Mouse (Mus musculus) liver, embryonic 13.5 days (tissue): Measurements from ENCODE around the gene Klhl10. TPM values are rescaled to one million over a fixed set of nuclear protein-coding genes. Genes with fewer than 3 reads are reported as not detected.

Source experiments
- ATAC-seq: fragments of 200-750 bp; cut with Nextera tagmentation; 2 replicates; pipeline ENCODE4 v1.8.0; 2017; ENCODE audit warnings: low read depth, mild to moderate bottlenecking, moderate number of reproducible peaks, moderate library complexity
- DNase-seq: peaks from one replicate; pipeline ENCODE4 v3.0.0; 2022
- H3K27ac ChIP-seq: fragments of 300-500 bp; sonication (generic); 2 replicates; pipeline ENCODE4 v1.5.1; 2015; ENCODE audit warnings: moderate library complexity, mild to moderate bottlenecking, inconsistent platforms
- H3K27me3 ChIP-seq: fragments of 300-500 bp; sonication (generic); 2 replicates; pipeline ENCODE4 v1.6.1; 2015; ENCODE audit warnings: mild to moderate bottlenecking, inconsistent platforms
- H3K36me3 ChIP-seq: fragments of 300-500 bp; sonication (generic); 2 replicates; pipeline ENCODE4 v1.6.1; 2015; ENCODE audit warnings: mild to moderate bottlenecking, inconsistent platforms
- H3K4me1 ChIP-seq: fragments of 300-500 bp; sonication (generic); replicated peaks from 2 replicates; pipeline ENCODE4 v1.6.1; 2015; ENCODE audit warnings: inconsistent platforms
- H3K4me2 ChIP-seq: fragments of 300-500 bp; sonication (generic); 2 replicates; pipeline ENCODE4 v1.6.1; 2015; ENCODE audit warnings: inconsistent platforms, mild to moderate bottlenecking, moderate library complexity
- H3K4me3 ChIP-seq: fragments of 300-500 bp; sonication (generic); replicated peaks from 2 replicates; pipeline ENCODE4 v1.5.1; 2015; ENCODE audit warnings: mild to moderate bottlenecking, inconsistent platforms
- H3K9ac ChIP-seq: fragments of 300-500 bp; sonication (generic); 2 replicates; pipeline ENCODE4 v1.6.1; 2015; ENCODE audit warnings: mild to moderate bottlenecking, inconsistent platforms
- H3K9me3 ChIP-seq: fragments of 300-500 bp; sonication (generic); replicated peaks from 2 replicates; pipeline ENCODE4 v1.6.1; 2016; ENCODE audit warnings: inconsistent platforms
- WGBS: fragments of 180-500 bp; shearing (Covaris S2); methylation state at CpG from one replicate; pipeline ENCODE4 v1.1.7; 2015; ENCODE audit not compliant: insufficient replicate concordance; 5-methylcytosine and 5-hydroxymethylcytosine counted together
- polyA plus RNA-seq: library from polyadenylated mRNA; unstranded; fragments of >200 nt; fragmentation: Nextera tagmentation; extraction: Ambion mirVana; gene quantifications from 2 replicates; pipeline ENCODE4 v1.2.1, GENCODE M21; 2015

Gene Klhl10
- polyA plus RNA-seq: 0.08 and 0.24 TPM in 2 replicates

- DNase-seq (no peak), ATAC-seq (no peak)
- WGBS: 77% methylated on average over 8 of the region's 8 CpGs
- no peaks in the 10 kb centered on the region for H3K27me3 ChIP-seq
- peak within 1 kb of the TSS; percentile 71 for H3K4me3 ChIP-seq
- H3K4me1 ChIP-seq: peaks cover 21% of the 10 kb centered on the region
- peak within 1 kb of the TSS; percentile 94 for H3K4me2 ChIP-seq
- H3K9ac ChIP-seq: peak within 1 kb of the TSS; percentile 80
- peaks cover under 1% of the 10 kb centered on the region; the same call in 1 of the 2 replicates for H3K36me3 ChIP-seq
- peak within 1 kb of the TSS; percentile 16; the same call in 1 of the 2 replicates for H3K27ac ChIP-seq
- no peaks in the 10 kb centered on the region for H3K9me3 ChIP-seq
Observed at GRCm38 (mm10) chr11:100441797-100442196, at the start of gene Klhl10, which contains the start of gene Nt5c3b. Klhl10 (plus strand) TSS chr11:100441917. Nt5c3b (minus strand) TSS chr11:100441808.

GRCm38 (mm10) chr11:100392958-100393357 is 48.8 kb upstream of the Klhl10 start:
- Histone ChIP-seq H3K36me3 (no peaks in the 10 kb centered on the region), H3K9me3 (no peaks in the 10 kb centered on the region), H3K27ac (no peak overlapping the region), H3K27me3 (peaks cover 48% of the 10 kb centered on the region), H3K4me1 (peaks cover 96% of the 10 kb centered on the region), H3K9ac (no peak overlapping the region), H3K4me2 (no peak overlapping the region), H3K4me3 (no peak overlapping the region)
- ATAC-seq (no peak), DNase-seq (no peak)
- 58% methylated on average over 5 of the region's 5 CpGs for WGBS

DNA sequence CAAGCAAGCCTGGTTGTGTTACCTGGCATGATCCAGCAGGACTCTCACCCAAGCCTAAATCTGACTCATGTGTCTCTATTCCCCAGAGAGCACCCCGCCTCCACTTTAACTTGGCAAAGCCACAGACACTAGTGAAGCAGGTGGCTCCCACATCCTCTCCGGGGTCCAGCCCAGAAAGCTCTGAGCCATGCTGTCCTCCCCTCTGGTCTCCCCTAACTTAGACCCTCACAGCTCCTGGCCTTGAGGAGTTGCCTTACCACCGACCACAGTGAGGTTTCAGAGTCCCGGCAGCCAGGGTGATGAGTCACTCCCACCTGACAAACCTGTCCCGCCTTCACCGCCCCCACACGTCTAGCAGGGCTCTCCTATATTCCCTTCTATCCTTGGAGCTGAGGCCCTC is 48.0 kb upstream of the Klhl10 start:
- H3K4me3 ChIP-seq: no peak overlapping the region
- DNase-seq (no peak), ATAC-seq (no peak)
- WGBS: 39% methylated on average over 7 of the region's 7 CpGs
- no peak overlapping the region for H3K4me2 ChIP-seq
- peaks cover 48% of the 10 kb centered on the region for H3K27me3 ChIP-seq
- H3K27ac ChIP-seq: no peak overlapping the region
- peaks cover 88% of the 10 kb centered on the region for H3K4me1 ChIP-seq
- no peaks in the 10 kb centered on the region for H3K9me3 ChIP-seq
- H3K9ac ChIP-seq: no peak overlapping the region
- no peaks in the 10 kb centered on the region for H3K36me3 ChIP-seq

GRCm38 (mm10) chr11:100394353-100395074 is 47.2 kb upstream of the Klhl10 start:
- H3K9ac ChIP-seq: no peak overlapping the region
- ATAC-seq (no peak), DNase-seq (no peak)
- peak overlapping the region; percentile 72 for H3K4me2 ChIP-seq
- H3K36me3 ChIP-seq: no peaks in the 10 kb centered on the region
- H3K4me3 ChIP-seq: 0 out of 2 replicates have a peak overlapping the region, but pooled peaks have one; percentile 60
- WGBS: 35% methylated on average over 5 of the region's 5 CpGs
- H3K27ac ChIP-seq: peak overlapping the region; percentile 2; the same call in 1 of the 2 replicates
- H3K4me1 ChIP-seq: peaks cover 83% of the 10 kb centered on the region
- peaks cover 48% of the 10 kb centered on the region for H3K27me3 ChIP-seq
- no peaks in the 10 kb centered on the region for H3K9me3 ChIP-seq

DNA sequence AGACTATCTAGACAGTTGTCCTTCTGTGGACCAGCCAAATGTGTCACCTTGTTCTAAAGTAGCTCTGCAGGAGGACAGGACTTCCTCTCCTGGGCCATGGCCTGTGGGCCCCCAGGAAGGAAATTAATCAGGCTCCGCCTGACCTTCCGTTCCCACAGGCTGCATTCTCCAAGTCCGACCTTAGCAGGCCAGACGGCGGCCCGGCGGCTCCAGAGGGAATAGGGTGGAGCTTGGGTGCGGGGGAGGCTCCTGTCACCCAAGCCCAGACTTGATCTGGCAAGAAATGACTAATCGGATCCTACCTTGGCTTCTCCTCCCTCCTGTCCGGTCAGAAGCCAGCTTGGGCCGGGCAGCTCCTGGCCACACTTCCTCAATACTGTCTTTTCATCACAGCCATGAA is 46.5 kb upstream of the Klhl10 start:
- DNase-seq (no peak), ATAC-seq (no peak)
- WGBS: 10% methylated on average over 11 of the region's 11 CpGs
- Histone ChIP-seq H3K36me3 (no peaks in the 10 kb centered on the region), H3K27me3 (peaks cover 48% of the 10 kb centered on the region), H3K27ac (peak overlapping the region; percentile 2; the same call in 1 of the 2 replicates), H3K9me3 (no peaks in the 10 kb centered on the region), H3K9ac (no peak overlapping the region), H3K4me1 (peaks cover 81% of the 10 kb centered on the region), H3K4me3 (peak overlapping the region; percentile 60), H3K4me2 (peak overlapping the region; percentile 72)

GRCm38 (mm10) chr11:100395861-100396631 is 45.7 kb upstream of the Klhl10 start:
- peak overlapping the region; percentile 60 for H3K4me3 ChIP-seq
- no peaks in the 10 kb centered on the region for H3K36me3 ChIP-seq
- peak overlapping the region; percentile 76 for H3K27ac ChIP-seq
- peaks cover 48% of the 10 kb centered on the region for H3K27me3 ChIP-seq
- ATAC-seq: no peak
- peaks cover 78% of the 10 kb centered on the region for H3K4me1 ChIP-seq
- WGBS: 29% methylated on average over 17 of the region's 17 CpGs
- H3K9ac ChIP-seq: peak overlapping the region; percentile 68; the same call in 1 of the 2 replicates
- H3K9me3 ChIP-seq: no peaks in the 10 kb centered on the region
- DNase-seq: no peak
- H3K4me2 ChIP-seq: peak overlapping the region; percentile 72

- DNase-seq (no peak), ATAC-seq (peak; percentile 14; the same call in 1 of the 2 replicates)
- WGBS: 2% methylated on average over 42 of the region's 42 CpGs
- no peaks in the 10 kb centered on the region for H3K36me3 ChIP-seq
- H3K4me1 ChIP-seq: peaks cover 77% of the 10 kb centered on the region
- H3K9ac ChIP-seq: peak overlapping the region; percentile 68
- H3K9me3 ChIP-seq: no peaks in the 10 kb centered on the region
- peak overlapping the region; percentile 60 for H3K4me3 ChIP-seq
- peaks cover 48% of the 10 kb centered on the region for H3K27me3 ChIP-seq
- H3K27ac ChIP-seq: peak overlapping the region; percentile 76
- H3K4me2 ChIP-seq: peak overlapping the region; percentile 72
Observed at GRCm38 (mm10) chr11:100396886-100397599, 44.7 kb upstream of the Klhl10 start.

DNA sequence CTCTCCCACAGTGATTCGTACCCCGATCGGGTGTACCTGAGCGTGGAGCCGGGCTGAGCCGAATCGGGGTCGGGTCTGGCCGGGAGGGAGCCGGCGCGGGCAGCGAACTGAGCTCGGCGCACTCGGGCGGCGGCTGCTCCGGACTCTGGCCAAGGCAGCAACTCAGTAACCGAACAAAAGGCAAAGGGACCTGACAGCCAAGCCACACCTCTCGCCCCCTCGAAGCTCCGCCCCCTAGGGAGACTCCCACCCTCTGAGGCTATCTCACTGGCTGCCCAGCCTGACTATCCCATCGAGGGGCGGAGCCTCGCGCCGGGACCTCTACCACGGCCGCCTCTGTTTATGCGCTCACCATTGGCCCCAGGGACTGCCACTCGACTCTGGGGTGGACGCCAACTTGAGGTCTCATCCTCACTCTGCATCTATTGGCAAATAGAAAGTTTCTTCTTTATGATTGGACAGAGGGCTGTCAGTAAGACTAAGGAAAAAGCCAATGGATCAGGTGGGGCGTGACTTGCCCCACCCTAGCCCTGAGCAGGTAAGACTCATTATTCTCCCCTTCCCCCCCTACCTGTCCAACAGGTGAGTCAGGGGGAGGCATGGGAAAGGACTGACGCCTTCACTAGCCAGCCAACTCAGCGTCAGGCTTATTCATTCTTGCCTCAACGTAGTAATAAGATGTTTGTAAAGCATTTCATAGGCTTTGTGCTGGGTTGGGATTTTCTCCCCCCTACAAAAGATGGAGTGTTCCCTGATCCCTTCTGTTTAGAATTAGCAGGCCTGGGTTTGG is 43.9 kb upstream of the Klhl10 start, which contains the start of gene Jup:
Gene Jup (minus strand): TSS at position 164 of the 790 bp plus-strand sequence.
- peaks cover 77% of the 10 kb centered on the region for H3K4me1 ChIP-seq
- H3K4me3 ChIP-seq: peak within 1 kb of the TSS; percentile 60
- H3K27ac ChIP-seq: peak within 1 kb of the TSS; percentile 76

DNA sequence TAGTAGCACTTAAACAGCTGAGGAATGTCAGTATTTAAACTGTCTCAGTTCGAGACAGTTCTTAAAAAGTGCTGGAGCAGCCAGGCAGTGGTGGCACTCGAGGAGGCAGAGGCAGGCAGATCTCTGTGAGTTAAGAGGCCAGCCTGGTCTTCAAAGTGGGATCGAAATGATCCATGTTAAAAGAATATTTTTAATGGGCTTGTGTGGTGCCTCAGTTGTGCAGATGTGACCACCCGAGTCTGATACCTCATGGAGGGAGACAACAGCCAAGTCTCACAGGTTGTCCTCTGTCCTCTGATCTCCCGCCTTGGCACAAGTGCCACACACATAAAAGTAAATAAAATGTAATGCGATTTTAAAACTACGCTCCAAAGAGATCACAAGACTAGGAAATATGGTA is 43.2 kb upstream of the Klhl10 start:
- Histone ChIP-seq H3K36me3 (no peaks in the 10 kb centered on the region), H3K9ac (no peak overlapping the region), H3K4me1 (peaks cover 78% of the 10 kb centered on the region), H3K4me3 (no peak overlapping the region), H3K27me3 (peaks cover 39% of the 10 kb centered on the region), H3K4me2 (no peak overlapping the region; the same call in 1 of the 2 replicates), H3K9me3 (no peaks in the 10 kb centered on the region), H3K27ac (no peak overlapping the region)
- DNase-seq (no peak), ATAC-seq (no peak)
- WGBS: 77% methylated on average over 7 of the region's 7 CpGs

More for the DNA sequence above, 43.9 kb upstream of the Klhl10 start, which contains the start of gene Jup:
- Histone ChIP-seq H3K36me3 (no peaks in the 10 kb centered on the region), H3K9ac (peak within 1 kb of the TSS; percentile 68), H3K27me3 (peaks cover 45% of the 10 kb centered on the region), H3K4me2 (peak within 1 kb of the TSS; percentile 72), H3K9me3 (no peaks in the 10 kb centered on the region)
- ATAC-seq (peak; percentile 95), DNase-seq (peak; percentile 95)
- WGBS: 1% methylated on average over 37 of the region's 37 CpGs

- Histone ChIP-seq H3K27ac (no peak overlapping the region), H3K9me3 (no peaks in the 10 kb centered on the region), H3K27me3 (peaks cover 32% of the 10 kb centered on the region), H3K9ac (no peak overlapping the region), H3K4me3 (no peak overlapping the region), H3K4me1 (peaks cover 75% of the 10 kb centered on the region), H3K36me3 (no peaks in the 10 kb centered on the region), H3K4me2 (no peak overlapping the region)
- DNase-seq: no peak
- WGBS: 36% methylated on average over 9 of the region's 9 CpGs
- no peak for ATAC-seq
Observed at GRCm38 (mm10) chr11:100399320-100399719, 42.4 kb upstream of the Klhl10 start.
